Mouse (Mus musculus) heart, embryonic 13.5 days (tissue): Measurements from ENCODE around the gene Mecr. TPM values are rescaled to one million over a fixed set of nuclear protein-coding genes. Genes with fewer than 3 reads are reported as not detected.

Experiments used
- ATAC-seq: fragments of 200-750 bp; cut with Nextera tagmentation; 2 replicates; pipeline ENCODE4 v1.8.0; 2017; ENCODE audit warnings: moderate TSS enrichment; ENCODE audit not compliant: insufficient number of reproducible peaks, low FRiP score, low TSS enrichment; ENCODE audit errors: extremely low read depth
- H3K27ac ChIP-seq: fragments of 300-500 bp; sonication (generic); replicated peaks from 2 replicates; pipeline ENCODE4 v1.5.1; 2015; ENCODE audit warnings: moderate library complexity, mild to moderate bottlenecking, inconsistent platforms
- H3K27me3 ChIP-seq: fragments of 300-500 bp; sonication (generic); replicated peaks from 2 replicates; pipeline ENCODE4 v1.6.1; 2015; ENCODE audit warnings: mild to moderate bottlenecking, inconsistent platforms
- H3K36me3 ChIP-seq: fragments of 300-500 bp; sonication (generic); 2 replicates; pipeline ENCODE4 v1.6.1; 2015; ENCODE audit warnings: mild to moderate bottlenecking, inconsistent platforms
- H3K4me1 ChIP-seq: fragments of 300-500 bp; sonication (generic); 2 replicates; pipeline ENCODE4 v1.6.1; 2015; ENCODE audit warnings: inconsistent platforms
- H3K4me2 ChIP-seq: fragments of 300-500 bp; sonication (generic); 2 replicates; pipeline ENCODE4 v1.6.1; 2015; ENCODE audit warnings: inconsistent platforms, mild to moderate bottlenecking, moderate library complexity
- H3K4me3 ChIP-seq: fragments of 300-500 bp; sonication (generic); 2 replicates; pipeline ENCODE4 v1.5.1; 2015; ENCODE audit warnings: moderate library complexity, mild to moderate bottlenecking, inconsistent platforms
- H3K9ac ChIP-seq: fragments of 300-500 bp; sonication (generic); 2 replicates; pipeline ENCODE4 v1.6.1; 2015; ENCODE audit warnings: inconsistent platforms, mild to moderate bottlenecking, moderate library complexity
- H3K9me3 ChIP-seq: fragments of 300-500 bp; sonication (generic); 2 replicates; pipeline ENCODE4 v1.6.1; 2016; ENCODE audit warnings: inconsistent platforms
- WGBS: fragments of 180-500 bp; shearing (Covaris S2); methylation state at CpG from one replicate; pipeline ENCODE4 v1.1.7; 2015; ENCODE audit warnings: mixed read lengths; 5-methylcytosine and 5-hydroxymethylcytosine counted together
- polyA plus RNA-seq: library from polyadenylated mRNA; unstranded; fragments of >200 nt; fragmentation: Nextera tagmentation; extraction: Ambion mirVana; gene quantifications from 2 replicates; pipeline ENCODE4 v1.2.1, GENCODE M21; 2015

The Mecr gene
- polyA plus RNA-seq, 1 experiment from 2014 or later: 42.0 TPM

DNA sequence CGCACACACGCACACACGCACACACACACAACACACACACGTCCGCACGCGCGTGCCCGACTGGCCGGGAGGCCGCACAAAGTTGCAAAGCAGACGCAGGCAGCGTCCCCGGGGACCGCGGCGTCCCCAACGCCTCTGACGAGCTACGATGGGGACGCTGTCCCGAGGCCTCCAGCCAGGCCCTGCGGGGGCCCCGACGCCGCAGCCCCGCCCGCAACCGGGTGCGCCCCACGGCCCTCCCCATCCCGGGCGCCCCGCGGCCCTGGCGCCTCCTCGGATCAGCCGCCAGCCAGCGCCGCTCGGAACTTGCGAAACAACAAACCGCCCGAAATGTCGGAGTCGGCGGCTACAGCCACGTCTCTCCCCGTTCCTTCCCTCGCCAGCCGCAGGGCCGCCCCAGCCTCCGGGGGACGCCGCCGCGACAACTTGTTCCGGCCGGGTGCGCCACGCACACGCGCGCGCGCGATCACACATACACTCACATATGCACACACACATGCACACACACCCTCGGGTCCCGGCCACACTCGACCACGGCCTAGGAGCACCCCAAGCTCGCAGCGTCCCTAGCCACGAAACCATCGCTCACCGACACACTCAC, 6.3 kb upstream of the Mecr start:
- Histone ChIP-seq H3K9me3 (no peaks in the 10 kb centered on the region), H3K27ac (no peak overlapping the region), H3K4me2 (peak overlapping the region; percentile 100), H3K36me3 (no peaks in the 10 kb centered on the region), H3K4me1 (peaks cover 24% of the 10 kb centered on the region), H3K27me3 (peaks cover 94% of the 10 kb centered on the region), H3K9ac (peak overlapping the region; percentile 85), H3K4me3 (peak overlapping the region; percentile 70)
- WGBS: under 1% methylated on average over 74 of the region's 76 CpGs
- ATAC-seq: no peak

DNA sequence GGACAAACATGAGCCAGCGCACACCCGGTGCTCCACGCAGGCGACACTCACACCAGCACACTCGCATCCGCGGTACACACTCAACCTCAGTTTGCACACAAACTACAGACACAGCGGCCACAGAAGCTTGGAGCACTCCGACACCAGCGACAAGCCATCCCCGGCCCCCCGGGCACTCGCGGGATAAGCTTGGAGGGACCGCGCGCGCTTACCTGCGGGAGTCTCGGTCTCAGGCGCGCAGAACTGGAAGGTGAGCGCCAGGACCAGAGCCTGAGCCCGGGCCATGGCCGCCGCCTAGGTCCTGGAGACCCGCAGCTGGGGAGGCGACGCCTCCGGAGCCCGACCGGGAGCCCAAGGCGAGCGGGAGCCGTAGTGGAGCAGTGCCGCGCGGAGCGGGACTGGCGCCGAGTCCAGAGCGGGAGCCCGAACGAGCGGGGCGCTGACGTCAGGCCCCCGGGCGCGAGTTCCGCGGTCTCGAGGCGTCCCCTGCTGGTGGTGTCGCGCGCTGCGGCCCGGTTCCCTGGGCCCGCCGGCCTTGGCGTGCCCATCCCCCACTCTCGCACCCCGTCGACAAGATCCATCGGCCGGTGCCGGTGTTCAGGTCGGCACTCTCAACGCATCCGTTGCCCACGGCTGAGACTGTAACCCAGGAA, 5.3 kb upstream of the Mecr start, which contains the start of gene Ptpru:
Ptpru (minus strand) TSS at position 417 of the 653 bp plus-strand sequence.
- Histone ChIP-seq H3K27ac (no peak within 1 kb of the TSS), H3K36me3 (no peaks in the 10 kb centered on the region), H3K4me3 (peak within 1 kb of the TSS; percentile 70), H3K4me1 (peaks cover 26% of the 10 kb centered on the region), H3K4me2 (peak within 1 kb of the TSS; percentile 100), H3K9me3 (no peaks in the 10 kb centered on the region), H3K27me3 (peaks cover 87% of the 10 kb centered on the region), H3K9ac (peak within 1 kb of the TSS; percentile 85)
- WGBS: under 1% methylated on average over 72 of the region's 72 CpGs
- ATAC-seq: peak; percentile 63; the same call in 1 of the 2 replicates

DNA sequence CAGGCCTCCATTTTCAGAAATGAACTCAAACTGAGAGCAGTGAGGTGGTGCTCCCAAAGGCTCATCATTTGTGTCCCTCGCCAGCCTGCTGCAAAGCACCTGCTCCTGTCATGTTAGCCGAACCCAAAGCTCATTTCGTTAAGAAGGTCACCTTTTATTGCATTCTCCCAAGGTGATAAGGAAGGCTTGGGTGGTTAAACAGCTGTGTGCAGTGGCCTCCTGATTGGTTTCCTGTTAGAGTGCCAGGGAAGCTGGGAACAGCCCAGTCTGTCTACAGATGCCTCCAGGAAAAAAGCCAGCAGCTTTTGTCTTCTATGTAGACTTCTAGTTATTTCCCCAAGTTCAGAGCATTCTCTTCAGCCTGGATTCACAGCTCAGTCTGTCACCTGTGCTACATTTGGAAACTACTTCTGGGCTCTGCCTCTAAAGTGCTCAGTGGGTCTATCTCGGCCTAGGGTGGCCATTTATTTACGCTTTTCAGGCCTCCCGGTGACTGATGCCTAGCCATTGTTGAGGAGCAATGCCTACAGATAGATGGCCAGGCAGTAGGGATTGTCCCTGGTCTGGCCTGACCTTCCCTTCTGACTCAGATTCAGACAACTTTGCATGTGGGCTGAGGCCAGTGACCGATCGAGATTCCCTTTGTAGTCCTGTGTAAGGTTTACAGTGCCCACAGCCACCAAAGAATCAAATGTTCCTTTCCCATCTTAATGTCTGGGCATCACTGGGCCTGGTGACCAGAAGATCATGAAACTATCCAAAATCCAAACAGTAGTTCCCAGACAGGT, 2.9 kb downstream of the Mecr start:
- Histone ChIP-seq H3K36me3 (0 out of 2 replicates have a peak, but pooled peaks cover 2% of the 10 kb centered on the region), H3K27ac (no peak overlapping the region), H3K9ac (no peak overlapping the region), H3K4me2 (no peak overlapping the region), H3K4me1 (peaks cover 43% of the 10 kb centered on the region), H3K27me3 (peaks cover 11% of the 10 kb centered on the region), H3K4me3 (no peak overlapping the region), H3K9me3 (no peaks in the 10 kb centered on the region)
- 78% methylated on average over 8 of the region's 8 CpGs for WGBS
- ATAC-seq: no peak

GRCm38 (mm10) chr4:131848082-131848481, 4.8 kb downstream of the Mecr start:
- H3K27ac ChIP-seq: no peak overlapping the region
- WGBS: 60% methylated on average over 6 of the region's 6 CpGs
- no peak overlapping the region for H3K4me2 ChIP-seq
- no peaks in the 10 kb centered on the region for H3K9me3 ChIP-seq
- peak overlapping the region; percentile 33; the same call in 1 of the 2 replicates for H3K9ac ChIP-seq
- ATAC-seq: no peak
- H3K4me1 ChIP-seq: peaks cover 42% of the 10 kb centered on the region
- H3K27me3 ChIP-seq: no peaks in the 10 kb centered on the region
- 0 out of 2 replicates have a peak, but pooled peaks cover 2% of the 10 kb centered on the region for H3K36me3 ChIP-seq
- no peak overlapping the region for H3K4me3 ChIP-seq

GRCm38 (mm10) chr4:131849986-131850638, 6.8 kb downstream of the Mecr start:
- Histone ChIP-seq H3K4me1 (peaks cover 33% of the 10 kb centered on the region), H3K36me3 (0 out of 2 replicates have a peak, but pooled peaks cover 2% of the 10 kb centered on the region), H3K4me2 (0 out of 2 replicates have a peak overlapping the region, but pooled peaks have one; percentile 5), H3K27ac (peak overlapping the region; percentile 78), H3K9me3 (no peaks in the 10 kb centered on the region), H3K4me3 (no peak overlapping the region), H3K9ac (0 out of 2 replicates have a peak overlapping the region, but pooled peaks have one; percentile 30), H3K27me3 (no peaks in the 10 kb centered on the region)
- 40% methylated on average over 5 of the region's 5 CpGs for WGBS
- no peak for ATAC-seq

- H3K9ac ChIP-seq: no peak overlapping the region
- no peaks in the 10 kb centered on the region for H3K9me3 ChIP-seq
- H3K27me3 ChIP-seq: no peaks in the 10 kb centered on the region
- H3K4me2 ChIP-seq: no peak overlapping the region
- peaks cover 25% of the 10 kb centered on the region for H3K36me3 ChIP-seq
- H3K4me1 ChIP-seq: peaks cover 12% of the 10 kb centered on the region
- no peak overlapping the region for H3K27ac ChIP-seq
- ATAC-seq: no peak
- H3K4me3 ChIP-seq: no peak overlapping the region
- 71% methylated on average over 5 of the region's 5 CpGs for WGBS
These were observed 11.7 kb downstream of the Mecr start for GRCm38 (mm10) chr4:131854950-131855349.

DNA sequence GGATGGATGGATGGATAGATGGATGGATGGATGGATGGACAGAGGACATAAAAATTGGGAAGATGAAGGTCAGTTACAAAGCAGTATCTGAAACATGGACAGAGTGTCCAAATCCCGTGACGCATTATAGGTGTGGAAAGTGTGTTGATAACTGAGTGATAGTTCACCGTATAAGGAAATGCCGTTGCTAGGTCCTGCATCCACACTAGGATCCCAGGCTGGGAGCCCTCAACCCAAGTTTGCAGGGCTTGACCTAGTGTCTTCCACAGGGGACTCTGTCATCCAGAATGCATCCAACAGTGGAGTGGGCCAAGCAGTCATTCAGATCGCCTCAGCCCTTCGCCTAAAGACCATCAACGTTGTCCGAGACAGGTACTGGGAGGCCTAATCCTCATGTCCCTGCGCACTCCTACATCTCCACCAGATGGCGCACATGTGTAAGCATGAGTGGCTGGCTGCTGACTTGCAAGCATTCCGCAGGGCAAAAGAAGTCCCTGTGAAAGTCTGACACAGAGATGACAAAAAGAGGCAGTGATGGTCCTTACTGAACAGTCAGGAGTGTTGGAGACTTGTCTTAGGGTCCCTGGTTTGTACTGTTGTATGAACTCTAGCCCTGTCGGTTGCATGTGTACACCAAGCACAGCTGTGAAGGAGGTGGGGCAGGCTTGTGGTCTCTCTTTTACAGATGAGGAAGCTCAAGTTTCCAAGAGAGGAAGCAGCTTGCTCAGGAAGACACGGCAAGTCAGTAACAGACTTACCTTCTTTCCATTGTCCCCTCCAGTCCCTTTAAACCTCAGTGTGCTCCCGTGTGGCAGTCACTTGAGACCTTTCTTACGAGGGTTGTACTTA, 17.4 kb downstream of the Mecr start:
- Histone ChIP-seq H3K9me3 (no peaks in the 10 kb centered on the region), H3K27ac (no peak overlapping the region), H3K4me3 (no peak overlapping the region), H3K4me1 (peaks cover 5% of the 10 kb centered on the region), H3K9ac (peak overlapping the region; percentile 24; the same call in 1 of the 2 replicates), H3K36me3 (peaks cover 69% of the 10 kb centered on the region), H3K4me2 (no peak overlapping the region), H3K27me3 (no peaks in the 10 kb centered on the region)
- no peak for ATAC-seq
- WGBS: 40% methylated on average over 15 of the region's 15 CpGs

GRCm38 (mm10) chr4:131861341-131861739, 18.1 kb downstream of the Mecr start:
- Histone ChIP-seq H3K4me1 (peaks cover 5% of the 10 kb centered on the region), H3K27me3 (no peaks in the 10 kb centered on the region), H3K9me3 (no peaks in the 10 kb centered on the region), H3K4me2 (no peak overlapping the region), H3K4me3 (no peak overlapping the region), H3K27ac (no peak overlapping the region), H3K36me3 (peaks cover 71% of the 10 kb centered on the region), H3K9ac (peak overlapping the region; percentile 24; the same call in 1 of the 2 replicates)
- no peak for ATAC-seq
- 66% methylated on average over 4 of the region's 4 CpGs for WGBS

DNA sequence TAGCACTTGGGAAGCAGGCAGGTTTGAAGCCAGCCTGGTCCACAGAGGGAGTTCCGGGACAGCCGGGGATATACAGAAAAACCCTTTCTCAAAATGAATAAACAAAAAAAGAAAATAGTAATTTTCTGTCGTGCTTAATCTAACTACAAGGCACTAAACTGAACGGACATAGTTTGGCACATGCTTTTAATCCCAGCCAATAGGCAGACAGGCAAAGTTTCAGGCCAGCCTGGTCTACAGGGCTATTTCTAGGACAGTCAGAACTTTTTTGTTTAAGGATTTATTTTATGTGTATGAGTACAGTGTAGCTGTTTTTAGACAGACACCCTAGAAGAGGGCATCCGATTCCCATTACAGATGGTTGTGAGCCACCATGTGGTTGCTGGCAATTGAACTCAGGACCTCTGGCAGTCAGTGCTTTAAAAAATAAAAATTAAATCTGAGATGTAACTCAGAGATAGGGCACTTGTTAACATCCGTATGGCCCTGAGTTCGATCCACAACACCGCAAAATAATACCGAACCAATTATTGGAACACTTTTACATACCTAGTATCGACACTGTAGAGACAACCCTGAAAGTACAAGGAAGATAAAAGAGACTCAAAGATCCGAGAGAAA, 29.5 kb downstream of the Mecr start:
- H3K4me3 ChIP-seq: peak overlapping the region; percentile 100
- 14% methylated on average over 11 of the region's 11 CpGs for WGBS

More for the DNA sequence above, 29.5 kb downstream of the Mecr start:
- Histone ChIP-seq H3K27ac (peak overlapping the region; percentile 82), H3K9me3 (no peaks in the 10 kb centered on the region), H3K4me2 (peak overlapping the region; percentile 98), H3K4me1 (peaks cover 43% of the 10 kb centered on the region), H3K36me3 (peaks cover 8% of the 10 kb centered on the region; the same call in 1 of the 2 replicates), H3K9ac (peak overlapping the region; percentile 90), H3K27me3 (no peaks in the 10 kb centered on the region)
- no peak for ATAC-seq
